Mouse (Mus musculus) forebrain, postnatal 0 days (tissue): ENCODE results near the gene Iqcd. TPM values are rescaled to one million over a fixed set of nuclear protein-coding genes. Genes with fewer than 3 reads are reported as not detected.

Experiments
- ATAC-seq: fragments of 200-750 bp; cut with Nextera tagmentation; 2 replicates; pipeline ENCODE4 v1.8.0; 2017; ENCODE audit warnings: mild to moderate bottlenecking, moderate library complexity
- DNase-seq: peaks from one replicate; pipeline ENCODE4 v3.0.0-alpha.2; 2015
- H3K27ac ChIP-seq: fragments of 300-500 bp; sonication (generic); 2 replicates; pipeline ENCODE4 v1.5.1; 2014; ENCODE audit warnings: low read depth, mild to moderate bottlenecking, antibody characterized with exemption, low read length, moderate library complexity, mixed read lengths
- H3K27me3 ChIP-seq: fragments of 300-500 bp; sonication (generic); 2 replicates; pipeline ENCODE4 v1.6.1; 2014; ENCODE audit warnings: mild to moderate bottlenecking, low read length, mixed read lengths; ENCODE audit not compliant: insufficient read depth
- H3K36me3 ChIP-seq: fragments of 300-500 bp; sonication (generic); 2 replicates; pipeline ENCODE4 v1.6.1; 2014; ENCODE audit warnings: mild to moderate bottlenecking, moderate library complexity; ENCODE audit not compliant: insufficient read depth
- H3K4me1 ChIP-seq: fragments of 300-500 bp; sonication (generic); 2 replicates; pipeline ENCODE4 v1.6.1; 2014; ENCODE audit warnings: antibody characterized with exemption; ENCODE audit not compliant: insufficient read depth
- H3K4me2 ChIP-seq: fragments of 300-500 bp; sonication (generic); 2 replicates; pipeline ENCODE4 v1.6.1; 2014; ENCODE audit warnings: low read depth, mild to moderate bottlenecking, moderate library complexity
- H3K4me3 ChIP-seq: fragments of 300-500 bp; sonication (generic); 2 replicates; pipeline ENCODE4 v1.5.1; 2014; ENCODE audit warnings: low read depth, low read length, mixed read lengths
- H3K9ac ChIP-seq: fragments of 300-500 bp; sonication (generic); 2 replicates; pipeline ENCODE4 v1.6.1; 2014; ENCODE audit warnings: mild to moderate bottlenecking
- H3K9me3 ChIP-seq: fragments of 300-500 bp; sonication (generic); 2 replicates; pipeline ENCODE4 v1.6.1; 2016; ENCODE audit warnings: low read length
- CTCF ChIP-seq: sonication (generic); IDR thresholded peaks from 2 replicates; pipeline ENCODE4 v1.5.1; 2016; ENCODE audit warnings: antibody characterized with exemption, control low read depth, low read depth
- WGBS: fragments of 180-500 bp; shearing (Covaris S2); extraction: QIAGEN DNeasy Blood & Tissue Kit; methylation state at CpG from one replicate; pipeline ENCODE4 v1.1.7; 2014; 5-methylcytosine and 5-hydroxymethylcytosine counted together
- polyA plus RNA-seq: library from polyadenylated mRNA; unstranded; fragments of >200 nt; fragmentation: Nextera tagmentation; extraction: Ambion mirVana; gene quantifications from 2 replicates; pipeline ENCODE4 v1.2.1, GENCODE M21; 2015
- total RNA-seq: library from RNA; depleted of rRNA; stranded (reverse); fragments of >200 nt; gene quantifications from 2 replicates; pipeline ENCODE4 v1.2.3, GENCODE M21; 2014; rRNA removed

Iqcd gene
- total and polyA plus RNA-seq, 2 experiments from 2014 or later, result 1.8 to 2.0 TPM

DNA sequence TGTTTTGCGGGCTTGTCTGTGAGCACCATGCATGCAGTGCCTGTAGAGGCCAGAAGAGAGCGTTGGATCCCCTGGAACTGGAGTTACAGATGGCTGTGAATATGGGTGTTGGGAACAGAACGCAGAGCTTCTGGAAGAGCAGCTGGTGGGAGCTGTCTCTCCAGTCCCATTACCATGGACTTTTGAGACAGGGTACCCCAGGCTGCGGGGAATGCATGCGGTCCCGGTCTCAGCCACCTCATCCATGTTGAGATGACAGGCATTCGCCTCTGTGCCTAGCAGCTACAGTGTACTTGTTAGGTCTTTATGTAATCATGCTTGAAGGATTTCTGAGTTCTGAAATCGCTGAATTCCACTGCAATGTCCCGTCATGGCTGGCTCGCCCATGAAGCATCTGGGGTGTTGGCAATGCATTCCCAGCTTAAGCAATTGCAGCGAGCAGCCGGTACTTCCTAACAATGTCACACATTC is 67.5 kb downstream of the Iqcd start:
- 54% methylated on average over 12 of the region's 12 CpGs for whole genome bisulfite sequencing
- Histone ChIP-seq H3K9ac (no peak overlapping the region), H3K27ac (peak overlapping the region; percentile 66; the same call in 1 of the 2 replicates), H3K27me3 (no peaks in the 10 kb centered on the region), H3K4me1 (no peaks in the 10 kb centered on the region), H3K4me3 (no peak overlapping the region), H3K9me3 (no peaks in the 10 kb centered on the region), H3K4me2 (no peak overlapping the region), H3K36me3 (no peaks in the 10 kb centered on the region)
- DNase-seq (peak; percentile 88), ATAC-seq (peak; percentile 63)
- TF ChIP-seq CTCF, result peak; percentile 64

Other genes starting within 250 kb of the Iqcd start
- gene Lhx5, start 157.3 kb upstream of the Iqcd start, total RNA-seq, result 4.6 and 5.4 TPM in 2 replicates
- 1.4 and 3.7 TPM in 2 replicates for gene Lhx5, start 157.3 kb upstream of the Iqcd start, polyA plus RNA-seq
- gene Sdsl, start 116.2 kb upstream of the Iqcd start, total RNA-seq, result 1.3 and 3.0 TPM in 2 replicates
- gene Sdsl, start 116.2 kb upstream of the Iqcd start, polyA plus RNA-seq, result 2.3 and 3.1 TPM in 2 replicates
- not detected in 2 replicates for gene Sds, start 112.5 kb upstream of the Iqcd start, total RNA-seq
- gene Sds, start 112.5 kb upstream of the Iqcd start, polyA plus RNA-seq, result not detected in 2 replicates
- 19.5 and 23.7 TPM in 2 replicates for gene Plbd2, start 85.4 kb upstream of the Iqcd start, total RNA-seq
- gene Plbd2, start 85.4 kb upstream of the Iqcd start, polyA plus RNA-seq, result 33.5 and 39.4 TPM in 2 replicates
- 2.5 and 4.9 TPM in 2 replicates for gene Slc8b1, start 77.8 kb upstream of the Iqcd start, total RNA-seq
- 1.6 and 2.0 TPM in 2 replicates for gene Slc8b1, start 77.8 kb upstream of the Iqcd start, polyA plus RNA-seq
- 10.0 and 14.3 TPM in 2 replicates for gene Tpcn1, start 343 bp upstream of the Iqcd start, total RNA-seq
- 7.9 and 11.1 TPM in 2 replicates for gene Tpcn1, start 343 bp upstream of the Iqcd start, polyA plus RNA-seq
- 24.1 and 36.5 TPM in 2 replicates for gene Rita1, start 23.6 kb downstream of the Iqcd start, total RNA-seq
- gene Rita1, start 23.6 kb downstream of the Iqcd start, polyA plus RNA-seq, result 28.6 and 31.8 TPM in 2 replicates
- 43.9 and 46.0 TPM in 2 replicates for gene Ddx54, start 23.7 kb downstream of the Iqcd start, total RNA-seq
- gene Ddx54, start 23.7 kb downstream of the Iqcd start, polyA plus RNA-seq, result 35.5 and 40.0 TPM in 2 replicates
- gene Cfap73, start 45.2 kb downstream of the Iqcd start, total RNA-seq, result 1.9 and 2.1 TPM in 2 replicates
- 0.68 and 1.2 TPM in 2 replicates for gene Cfap73, start 45.2 kb downstream of the Iqcd start, polyA plus RNA-seq
- 25.9 and 36.8 TPM in 2 replicates for gene Rasal1, start 59.8 kb downstream of the Iqcd start, total RNA-seq
- 14.0 and 20.0 TPM in 2 replicates for gene Rasal1, start 59.8 kb downstream of the Iqcd start, polyA plus RNA-seq
- 154 and 193 TPM in 2 replicates for gene Dtx1, start 122.9 kb downstream of the Iqcd start, total RNA-seq
- 59.4 and 65.2 TPM in 2 replicates for gene Dtx1, start 122.9 kb downstream of the Iqcd start, polyA plus RNA-seq
- 0.38 and 0.71 TPM in 2 replicates for gene Oas2, start 160.8 kb downstream of the Iqcd start, total RNA-seq
- gene Oas2, start 160.8 kb downstream of the Iqcd start, polyA plus RNA-seq, result 0.19 and 0.30 TPM in 2 replicates
- 0.38 and 0.52 TPM in 2 replicates for gene Oas3, start 188.6 kb downstream of the Iqcd start, total RNA-seq
- gene Oas3, start 188.6 kb downstream of the Iqcd start, polyA plus RNA-seq, result 0.29 and 0.69 TPM in 2 replicates
- gene Oas1e, start 206.5 kb downstream of the Iqcd start, total RNA-seq, result not detected in 2 replicates
- gene Oas1e, start 206.5 kb downstream of the Iqcd start, polyA plus RNA-seq, result 0.13 and 0.21 TPM in 2 replicates
- gene Oas1c, start 223.5 kb downstream of the Iqcd start, total RNA-seq, result 0.69 and 1.8 TPM in 2 replicates
- 0.63 and 0.80 TPM in 2 replicates for gene Oas1c, start 223.5 kb downstream of the Iqcd start, polyA plus RNA-seq